Mouse (Mus musculus) cerebellum, postnatal 25 days (tissue): ENCODE measurements around the gene Akap12.

ENCODE experiments used
- DNase-seq, 2 experiments: peaks; one replicate each; pipeline ENCODE4 v3.0.0; 2021; ENCODE audit warnings: mixed read lengths in 2 of 2

Gene Akap12

GRCm38 (mm10) chr10:4407191-4407590 lies 141.0 kb downstream of the Akap12 start:
- DNase-seq, result no peak
